Mouse (Mus musculus) heart, postnatal 14 days (tissue): ENCODE results near the gene Haao. TPM values are rescaled to one million over a fixed set of nuclear protein-coding genes. Genes with fewer than 3 reads are reported as not detected.

Experiments used
- DNase-seq, 2 experiments: peaks; one replicate each; pipeline ENCODE4 v3.0.0; 2021 to 2022
- intact Hi-C: fragments of 180-260 bp; cut with DNase I; formaldehyde crosslinking; loops from one replicate; pipeline ENCODE4 v1.15.1; 2025
- long read RNA-seq, 2 experiments: library from polyadenylated mRNA; stranded (forward); transcript quantifications; one replicate each; pipeline ENCODE4 v2.0.0; 2021
- total RNA-seq, 2 experiments: library from RNA; stranded (reverse); gene quantifications; 2 replicates each; pipeline ENCODE4 v1.2.3; 2021

Gene Haao
- total RNA-seq = not detected
- long read RNA-seq, experiment 1 = 0 reads
- long read RNA-seq, experiment 2 = 0 reads

GRCm38 (mm10) chr17:83847815-83848214 is at the start of gene Haao:
TSS of gene Haao (minus strand) at chr17:83847963.
- intact Hi-C loops = loop anchor here (5.0 kb wide), 1 partner anchor 821 kb away; no protein-coding TSS in a partner anchor
- no peak for DNase-seq

GRCm38 (mm10) chr17:83897361-83897799 is 49.6 kb upstream of the Haao start:
- intact Hi-C loops = no loop called here
- peak; percentile 36 to 45 for DNase-seq

GRCm38 (mm10) chr17:83896723-83897122 is 49.0 kb upstream of the Haao start:
- peak; percentile 39 to 69 for DNase-seq
- intact Hi-C loops = no loop called here

GRCm38 (mm10) chr17:83895321-83895770 is 47.6 kb upstream of the Haao start:
- DNase-seq = peak; percentile 52 to 57
- intact Hi-C loops = no loop called here

- intact Hi-C loops = no loop called here
- DNase-seq = no peak
Observed at GRCm38 (mm10) chr17:83893134-83893533, 45.4 kb upstream of the Haao start.

- no peak for DNase-seq
- intact Hi-C loops = no loop called here
Observed at GRCm38 (mm10) chr17:83891864-83892263, 44.1 kb upstream of the Haao start.

- intact Hi-C loops = no loop called here
- no peak for DNase-seq
Observed at GRCm38 (mm10) chr17:83890373-83890696, 42.6 kb upstream of the Haao start.

- intact Hi-C loops = no loop called here
- peak; percentile 41 to 44 for DNase-seq
Observed at GRCm38 (mm10) chr17:83889691-83890372, 42.1 kb upstream of the Haao start.

GRCm38 (mm10) chr17:83889329-83889690 is 41.5 kb upstream of the Haao start:
- intact Hi-C loops = no loop called here
- no peak for DNase-seq

GRCm38 (mm10) chr17:83887241-83887640 is 39.5 kb upstream of the Haao start:
- intact Hi-C loops = no loop called here
- no peak for DNase-seq

GRCm38 (mm10) chr17:83886395-83886794 is 38.6 kb upstream of the Haao start:
- intact Hi-C loops = no loop called here
- no peak for DNase-seq

- intact Hi-C loops = no loop called here
- no peak for DNase-seq
Observed at GRCm38 (mm10) chr17:83885750-83886149, 38.0 kb upstream of the Haao start.

GRCm38 (mm10) chr17:83885021-83885582 is 37.3 kb upstream of the Haao start:
- intact Hi-C loops = no loop called here

GRCm38 (mm10) chr17:83882788-83883187 is 35.0 kb upstream of the Haao start:
- no peak for DNase-seq
- intact Hi-C loops = no loop called here

More at GRCm38 (mm10) chr17:83885021-83885582, 37.3 kb upstream of the Haao start:
- DNase-seq = no peak

GRCm38 (mm10) chr17:83881071-83881470 is 33.3 kb upstream of the Haao start:
- intact Hi-C loops = no loop called here
- DNase-seq = no peak

GRCm38 (mm10) chr17:83880174-83880710 is 32.5 kb upstream of the Haao start:
- intact Hi-C loops = no loop called here
- no peak for DNase-seq

- intact Hi-C loops = no loop called here
Observed at GRCm38 (mm10) chr17:83879631-83880030, 31.9 kb upstream of the Haao start.

GRCm38 (mm10) chr17:83874610-83875009 is 26.8 kb upstream of the Haao start:
- no peak for DNase-seq
- intact Hi-C loops = no loop called here

More at GRCm38 (mm10) chr17:83879631-83880030, 31.9 kb upstream of the Haao start:
- DNase-seq = no peak

- DNase-seq = peak; percentile 76
- intact Hi-C loops = loop anchor here (2.0 kb wide), 2 partner anchors 319 to 511 kb away; no protein-coding TSS in a partner anchor
Observed at GRCm38 (mm10) chr17:83873363-83874141, 25.8 kb upstream of the Haao start.

GRCm38 (mm10) chr17:83872806-83873348 is 25.1 kb upstream of the Haao start:
- DNase-seq = peak; percentile 82 to 89
- intact Hi-C loops = loop anchor here (2.0 kb wide), 2 partner anchors 320 to 512 kb away; no protein-coding TSS in a partner anchor

- intact Hi-C loops = no loop called here
- DNase-seq = no peak
Observed at GRCm38 (mm10) chr17:83871354-83871753, 23.6 kb upstream of the Haao start.
